Mouse (Mus musculus) liver, embryonic 16.5 days (tissue): Measurements from ENCODE around the gene Cask. TPM values are rescaled to one million over a fixed set of nuclear protein-coding genes. Genes with fewer than 3 reads are reported as not detected.

Experiments
- ATAC-seq: fragments of 200-750 bp; cut with Nextera tagmentation; 2 replicates; pipeline ENCODE4 v1.8.0; 2017; ENCODE audit warnings: low read depth, mild to moderate bottlenecking, moderate number of reproducible peaks, moderate library complexity
- H3K27ac ChIP-seq: fragments of 300-500 bp; sonication (generic); 2 replicates; pipeline ENCODE4 v1.5.1; 2014; ENCODE audit warnings: mild to moderate bottlenecking, low read length
- H3K27me3 ChIP-seq: fragments of 300-500 bp; sonication (generic); 2 replicates; pipeline ENCODE4 v1.6.1; 2014; ENCODE audit warnings: low read depth, low read length, mixed read lengths; ENCODE audit not compliant: control insufficient read depth, insufficient read depth
- H3K36me3 ChIP-seq: fragments of 300-500 bp; sonication (generic); 2 replicates; pipeline ENCODE4 v1.6.1; 2014; ENCODE audit warnings: mild to moderate bottlenecking; ENCODE audit not compliant: control insufficient read depth, insufficient read depth
- H3K4me1 ChIP-seq: fragments of 300-500 bp; sonication (generic); 2 replicates; pipeline ENCODE4 v1.6.1; 2014; ENCODE audit warnings: low read depth, low read length, mixed read lengths; ENCODE audit not compliant: control insufficient read depth
- H3K4me2 ChIP-seq: fragments of 300-500 bp; sonication (generic); 2 replicates; pipeline ENCODE4 v1.6.1; 2014; ENCODE audit warnings: low read depth, low read length, mixed read lengths
- H3K4me3 ChIP-seq: fragments of 300-500 bp; sonication (generic); 2 replicates; pipeline ENCODE4 v1.5.1; 2014; ENCODE audit warnings: low read depth, mild to moderate bottlenecking, low read length
- H3K9ac ChIP-seq: fragments of 300-500 bp; sonication (generic); 2 replicates; pipeline ENCODE4 v1.6.1; 2014; ENCODE audit warnings: low read depth, low read length
- H3K9me3 ChIP-seq: fragments of 300-500 bp; sonication (generic); replicated peaks from 2 replicates; pipeline ENCODE4 v1.6.1; 2016; ENCODE audit warnings: low read length; ENCODE audit not compliant: control insufficient read depth
- WGBS: fragments of 180-500 bp; shearing (Covaris S2); extraction: QIAGEN DNeasy Blood & Tissue Kit; methylation state at CpG from one replicate; pipeline ENCODE4 v1.1.7; 2014; ENCODE audit not compliant: insufficient replicate concordance; 5-methylcytosine and 5-hydroxymethylcytosine counted together
- polyA plus RNA-seq: library from polyadenylated mRNA; unstranded; fragments of >200 nt; fragmentation: Nextera tagmentation; extraction: Ambion mirVana; gene quantifications from 2 replicates; pipeline ENCODE4 v1.2.1, GENCODE M21; 2015

The Cask gene
- polyA plus RNA-seq, 1 experiment from 2014 or later: 1.4 TPM

- no peaks in the 10 kb centered on the region for H3K9me3 ChIP-seq
- H3K4me2 ChIP-seq: no peak overlapping the region
- H3K4me3 ChIP-seq: no peak overlapping the region
- WGBS: 62% methylated on average over 7 of the region's 7 CpGs
- no peaks in the 10 kb centered on the region for H3K36me3 ChIP-seq
- H3K9ac ChIP-seq: no peak overlapping the region
- H3K4me1 ChIP-seq: no peaks in the 10 kb centered on the region
- no peak overlapping the region for H3K27ac ChIP-seq
- no peak for ATAC-seq
- H3K27me3 ChIP-seq: no peaks in the 10 kb centered on the region
Measured at GRCm38 (mm10) chrX:13504389-13504788, 346.8 kb downstream of the Cask start.

- Histone ChIP-seq H3K4me2 (no peak overlapping the region), H3K4me1 (no peaks in the 10 kb centered on the region), H3K27me3 (no peaks in the 10 kb centered on the region), H3K27ac (no peak overlapping the region), H3K9ac (no peak overlapping the region), H3K4me3 (no peak overlapping the region), H3K36me3 (no peaks in the 10 kb centered on the region), H3K9me3 (no peaks in the 10 kb centered on the region)
- WGBS: 58% methylated on average over 7 of the region's 7 CpGs
- no peak for ATAC-seq
Measured at GRCm38 (mm10) chrX:13502862-13503375, 348.2 kb downstream of the Cask start.

- H3K9ac ChIP-seq: no peak overlapping the region
- H3K9me3 ChIP-seq: no peaks in the 10 kb centered on the region
- no peak overlapping the region for H3K27ac ChIP-seq
- 33% methylated on average over 4 of the region's 4 CpGs for WGBS
- H3K36me3 ChIP-seq: no peaks in the 10 kb centered on the region
- H3K4me3 ChIP-seq: no peak overlapping the region
- H3K4me2 ChIP-seq: no peak overlapping the region
- H3K27me3 ChIP-seq: no peaks in the 10 kb centered on the region
- ATAC-seq: no peak
- peaks cover 6% of the 10 kb centered on the region for H3K4me1 ChIP-seq
Measured at GRCm38 (mm10) chrX:13500284-13500683, 350.9 kb downstream of the Cask start.

GRCm38 (mm10) chrX:13494892-13495703 is 356.1 kb downstream of the Cask start:
- Histone ChIP-seq H3K36me3 (no peaks in the 10 kb centered on the region), H3K9me3 (no peaks in the 10 kb centered on the region), H3K4me1 (peaks cover 8% of the 10 kb centered on the region), H3K4me3 (no peak overlapping the region), H3K27me3 (no peaks in the 10 kb centered on the region), H3K27ac (peak overlapping the region; percentile 55), H3K4me2 (peak overlapping the region; percentile 20; the same call in 1 of the 2 replicates), H3K9ac (no peak overlapping the region)
- WGBS: 55% methylated on average over 8 of the region's 8 CpGs
- peak; percentile 89 for ATAC-seq

- Histone ChIP-seq H3K9ac (no peak overlapping the region), H3K4me3 (no peak overlapping the region), H3K4me2 (no peak overlapping the region), H3K9me3 (no peaks in the 10 kb centered on the region), H3K36me3 (no peaks in the 10 kb centered on the region), H3K4me1 (peaks cover 8% of the 10 kb centered on the region), H3K27me3 (no peaks in the 10 kb centered on the region), H3K27ac (no peak overlapping the region)
- no peak for ATAC-seq
Measured at GRCm38 (mm10) chrX:13492922-13493321, 358.2 kb downstream of the Cask start.

- no peak for ATAC-seq
Measured at GRCm38 (mm10) chrX:13490941-13491340, 360.2 kb downstream of the Cask start.

GRCm38 (mm10) chrX:13489761-13490160 is 361.4 kb downstream of the Cask start:
- peaks cover 4% of the 10 kb centered on the region; the same call in 1 of the 2 replicates for H3K9me3 ChIP-seq
- H3K4me1 ChIP-seq: no peaks in the 10 kb centered on the region; the same call in 1 of the 2 replicates
- WGBS: 18% methylated on average over 1 of the region's 1 CpGs
- no peak overlapping the region for H3K4me2 ChIP-seq
- no peak overlapping the region for H3K27ac ChIP-seq
- ATAC-seq: peak; percentile 80
- H3K4me3 ChIP-seq: no peak overlapping the region
- H3K27me3 ChIP-seq: no peaks in the 10 kb centered on the region; the same call in 1 of the 2 replicates
- H3K9ac ChIP-seq: no peak overlapping the region
- H3K36me3 ChIP-seq: no peaks in the 10 kb centered on the region

More at GRCm38 (mm10) chrX:13490941-13491340, 360.2 kb downstream of the Cask start:
- no peaks in the 10 kb centered on the region; the same call in 1 of the 2 replicates for H3K27me3 ChIP-seq
- H3K4me2 ChIP-seq: no peak overlapping the region
- peaks cover 4% of the 10 kb centered on the region; the same call in 1 of the 2 replicates for H3K9me3 ChIP-seq
- no peak overlapping the region for H3K27ac ChIP-seq
- H3K4me1 ChIP-seq: peaks cover 5% of the 10 kb centered on the region
- H3K36me3 ChIP-seq: no peaks in the 10 kb centered on the region
- WGBS: 65% methylated on average over 3 of the region's 3 CpGs
- H3K4me3 ChIP-seq: no peak overlapping the region
- H3K9ac ChIP-seq: no peak overlapping the region

GRCm38 (mm10) chrX:13489001-13489400 is 362.2 kb downstream of the Cask start:
- Histone ChIP-seq H3K4me1 (no peaks in the 10 kb centered on the region; the same call in 1 of the 2 replicates), H3K27ac (no peak overlapping the region), H3K4me2 (no peak overlapping the region), H3K9me3 (peaks cover 4% of the 10 kb centered on the region; the same call in 1 of the 2 replicates), H3K9ac (no peak overlapping the region), H3K27me3 (no peaks in the 10 kb centered on the region; the same call in 1 of the 2 replicates), H3K36me3 (no peaks in the 10 kb centered on the region), H3K4me3 (no peak overlapping the region)
- no peak for ATAC-seq
- 58% methylated on average over 3 of the region's 3 CpGs for WGBS

- no peak overlapping the region for H3K9ac ChIP-seq
- no peak overlapping the region for H3K4me3 ChIP-seq
- H3K27me3 ChIP-seq: no peaks in the 10 kb centered on the region; the same call in 1 of the 2 replicates
- peaks cover 4% of the 10 kb centered on the region; the same call in 1 of the 2 replicates for H3K9me3 ChIP-seq
- H3K4me1 ChIP-seq: no peaks in the 10 kb centered on the region
- H3K4me2 ChIP-seq: no peak overlapping the region
- no peak overlapping the region for H3K27ac ChIP-seq
- no peak for ATAC-seq
- no peaks in the 10 kb centered on the region for H3K36me3 ChIP-seq
Measured at GRCm38 (mm10) chrX:13484447-13484846, 366.7 kb downstream of the Cask start.
